Mouse (Mus musculus) hindbrain, embryonic 12.5 days (tissue): Measurements from ENCODE around the gene Mesp2. TPM values are rescaled to one million over a fixed set of nuclear protein-coding genes. Genes with fewer than 3 reads are reported as not detected.
A peak's percentile ranks its signal among the peaks of the same experiment; 100 is the strongest.
"Not testable (repeated sequence)": the region's sequence is repeated elsewhere in the genome, so short reads cannot be mapped to it uniquely, and the experiment has no call there.

Source experiments
- ATAC-seq: fragments of 200-750 bp; cut with Nextera tagmentation; 2 replicates; pipeline ENCODE4 v1.8.0; 2017; ENCODE audit warnings: moderate TSS enrichment; ENCODE audit not compliant: low FRiP score
- H3K27ac ChIP-seq: fragments of 300-500 bp; sonication (generic); 2 replicates; pipeline ENCODE4 v1.5.1; 2016; ENCODE audit warnings: mild to moderate bottlenecking
- H3K27me3 ChIP-seq: fragments of 300-500 bp; sonication (generic); 2 replicates; pipeline ENCODE4 v1.6.1; 2016; ENCODE audit warnings: mild to moderate bottlenecking
- H3K36me3 ChIP-seq: fragments of 300-500 bp; sonication (generic); 2 replicates; pipeline ENCODE4 v1.6.1; 2016; ENCODE audit warnings: mild to moderate bottlenecking
- H3K4me1 ChIP-seq: fragments of 300-500 bp; sonication (generic); 2 replicates; pipeline ENCODE4 v1.6.1; 2016
- H3K4me2 ChIP-seq: fragments of 300-500 bp; sonication (generic); replicated peaks from 2 replicates; pipeline ENCODE4 v1.6.1; 2016; ENCODE audit warnings: mild to moderate bottlenecking
- H3K4me3 ChIP-seq: fragments of 300-500 bp; sonication (generic); 2 replicates; pipeline ENCODE4 v1.5.1; 2016; ENCODE audit warnings: mild to moderate bottlenecking
- H3K9ac ChIP-seq: fragments of 300-500 bp; sonication (generic); 2 replicates; pipeline ENCODE4 v1.6.1; 2016; ENCODE audit warnings: mild to moderate bottlenecking, moderate library complexity
- H3K9me3 ChIP-seq: fragments of 300-500 bp; sonication (generic); replicated peaks from 2 replicates; pipeline ENCODE4 v1.6.1; 2016; ENCODE audit warnings: mild to moderate bottlenecking
- WGBS: fragments of 180-500 bp; shearing (Covaris S2); methylation state at CpG from one replicate; pipeline ENCODE4 v1.1.7; 2016; 5-methylcytosine and 5-hydroxymethylcytosine counted together
- polyA plus RNA-seq: library from polyadenylated mRNA; unstranded; fragments of >200 nt; fragmentation: Nextera tagmentation; extraction: Ambion mirVana; gene quantifications from 2 replicates; pipeline ENCODE4 v1.2.1, GENCODE M21; 2016

The Mesp2 gene
- polyA plus RNA-seq, 1 experiment from 2014 or later: 0.56 TPM

GRCm38 (mm10) chr7:79789812-79790211, 20.7 kb upstream of the Mesp2 start:
- H3K9me3 ChIP-seq, H3K9ac ChIP-seq, H3K27ac ChIP-seq, ATAC-seq, H3K4me2 ChIP-seq, H3K36me3 ChIP-seq, H3K4me3 ChIP-seq: not testable (repeated sequence)
- WGBS: 43% methylated on average over 2 of the region's 2 CpGs
- H3K27me3 ChIP-seq: peaks cover 77% of the 10 kb centered on the region
- peaks cover 15% of the 10 kb centered on the region for H3K4me1 ChIP-seq

- Histone ChIP-seq H3K4me3 (peak overlapping the region; percentile 40), H3K27ac (no peak overlapping the region), H3K4me1 (peaks cover 15% of the 10 kb centered on the region), H3K27me3 (peaks cover 74% of the 10 kb centered on the region), H3K36me3 (no peaks in the 10 kb centered on the region), H3K9me3 (no peaks in the 10 kb centered on the region), H3K4me2 (peak overlapping the region; percentile 66), H3K9ac (peak overlapping the region; percentile 33; the same call in 1 of the 2 replicates)
- 3% methylated on average over 80 of the region's 80 CpGs for WGBS
- peak; percentile 33; the same call in 1 of the 2 replicates for ATAC-seq
These were observed 17.7 kb upstream of the Mesp2 start for GRCm38 (mm10) chr7:79792635-79793421.

GRCm38 (mm10) chr7:79793688-79794087, 16.8 kb upstream of the Mesp2 start, which contains the start of gene Mesp1:
Mesp1 (minus strand) TSS chr7:79793788.
- peak within 1 kb of the TSS; percentile 33; the same call in 1 of the 2 replicates for H3K9ac ChIP-seq
- H3K36me3 ChIP-seq: no peaks in the 10 kb centered on the region
- peak within 1 kb of the TSS; percentile 40 for H3K4me3 ChIP-seq
- peaks cover 71% of the 10 kb centered on the region for H3K27me3 ChIP-seq
- WGBS: 76% methylated on average over 6 of the region's 6 CpGs
- H3K9me3 ChIP-seq: no peaks in the 10 kb centered on the region
- H3K27ac ChIP-seq: no peak within 1 kb of the TSS
- H3K4me2 ChIP-seq: peak within 1 kb of the TSS; percentile 66
- ATAC-seq: no peak
- peaks cover 15% of the 10 kb centered on the region for H3K4me1 ChIP-seq

GRCm38 (mm10) chr7:79798606-79799005, 11.9 kb upstream of the Mesp2 start:
- H3K27me3 ChIP-seq: peaks cover 30% of the 10 kb centered on the region
- 34% methylated on average over 5 of the region's 5 CpGs for WGBS

GRCm38 (mm10) chr7:79799048-79799447, 11.5 kb upstream of the Mesp2 start:
- WGBS: 6% methylated on average over 8 of the region's 8 CpGs
- H3K4me1 ChIP-seq: no peaks in the 10 kb centered on the region
- H3K4me3 ChIP-seq: no peak overlapping the region
- no peaks in the 10 kb centered on the region for H3K9me3 ChIP-seq
- peaks cover 25% of the 10 kb centered on the region for H3K27me3 ChIP-seq
- H3K9ac ChIP-seq: no peak overlapping the region
- no peak overlapping the region for H3K27ac ChIP-seq
- no peak overlapping the region for H3K4me2 ChIP-seq
- no peaks in the 10 kb centered on the region for H3K36me3 ChIP-seq
- ATAC-seq: no peak

More at GRCm38 (mm10) chr7:79798606-79799005, 11.9 kb upstream of the Mesp2 start:
- Histone ChIP-seq H3K9ac (no peak overlapping the region), H3K4me3 (no peak overlapping the region), H3K27ac (no peak overlapping the region), H3K4me1 (no peaks in the 10 kb centered on the region), H3K36me3 (no peaks in the 10 kb centered on the region), H3K4me2 (no peak overlapping the region), H3K9me3 (no peaks in the 10 kb centered on the region)
- no peak for ATAC-seq

- peaks cover 20% of the 10 kb centered on the region for H3K27me3 ChIP-seq
- no peak overlapping the region for H3K27ac ChIP-seq
- no peak overlapping the region for H3K4me3 ChIP-seq
- no peaks in the 10 kb centered on the region for H3K4me1 ChIP-seq
- H3K36me3 ChIP-seq: no peaks in the 10 kb centered on the region
- no peaks in the 10 kb centered on the region for H3K9me3 ChIP-seq
- no peak overlapping the region for H3K9ac ChIP-seq
- 73% methylated on average over 6 of the region's 6 CpGs for WGBS
- H3K4me2 ChIP-seq: no peak overlapping the region
- ATAC-seq: no peak
These were observed 11.0 kb upstream of the Mesp2 start for GRCm38 (mm10) chr7:79799506-79799905.

GRCm38 (mm10) chr7:79800336-79800735, 10.2 kb upstream of the Mesp2 start:
- Histone ChIP-seq H3K27me3 (peaks cover 12% of the 10 kb centered on the region; the same call in 1 of the 2 replicates), H3K4me1 (no peaks in the 10 kb centered on the region), H3K27ac (no peak overlapping the region), H3K9ac (no peak overlapping the region), H3K36me3 (no peaks in the 10 kb centered on the region), H3K4me3 (no peak overlapping the region), H3K9me3 (no peaks in the 10 kb centered on the region), H3K4me2 (no peak overlapping the region)
- ATAC-seq: no peak
- 87% methylated on average over 4 of the region's 4 CpGs for WGBS

GRCm38 (mm10) chr7:79801391-79801790, 9.1 kb upstream of the Mesp2 start:
- no peaks in the 10 kb centered on the region for H3K4me1 ChIP-seq
- no peak overlapping the region for H3K4me3 ChIP-seq
- WGBS: 78% methylated on average over 11 of the region's 11 CpGs
- no peak for ATAC-seq
- no peaks in the 10 kb centered on the region for H3K36me3 ChIP-seq
- no peak overlapping the region for H3K4me2 ChIP-seq
- no peaks in the 10 kb centered on the region for H3K9me3 ChIP-seq
- H3K9ac ChIP-seq: no peak overlapping the region; the same call in 1 of the 2 replicates
- peaks cover 5% of the 10 kb centered on the region; the same call in 1 of the 2 replicates for H3K27me3 ChIP-seq
- H3K27ac ChIP-seq: no peak overlapping the region

- Histone ChIP-seq H3K4me1 (no peaks in the 10 kb centered on the region), H3K9me3 (no peaks in the 10 kb centered on the region), H3K27me3 (peaks cover 4% of the 10 kb centered on the region; the same call in 1 of the 2 replicates), H3K4me2 (no peak overlapping the region), H3K27ac (no peak overlapping the region), H3K36me3 (no peaks in the 10 kb centered on the region), H3K4me3 (no peak overlapping the region), H3K9ac (no peak overlapping the region; the same call in 1 of the 2 replicates)
- ATAC-seq: no peak
- 66% methylated on average over 5 of the region's 5 CpGs for WGBS
These were observed 8.5 kb upstream of the Mesp2 start for GRCm38 (mm10) chr7:79802037-79802436.

GRCm38 (mm10) chr7:79803887-79804286, 6.6 kb upstream of the Mesp2 start:
- Histone ChIP-seq H3K4me1 (no peaks in the 10 kb centered on the region), H3K27me3 (peaks cover 2% of the 10 kb centered on the region; the same call in 1 of the 2 replicates), H3K36me3 (no peaks in the 10 kb centered on the region), H3K9me3 (no peaks in the 10 kb centered on the region), H3K4me2 (no peak overlapping the region), H3K9ac (no peak overlapping the region), H3K27ac (no peak overlapping the region), H3K4me3 (no peak overlapping the region)
- ATAC-seq: no peak
- WGBS: 76% methylated on average over 2 of the region's 2 CpGs

- Histone ChIP-seq H3K4me2 (no peak overlapping the region), H3K27ac (no peak overlapping the region), H3K36me3 (no peaks in the 10 kb centered on the region), H3K4me1 (peaks cover 9% of the 10 kb centered on the region), H3K9me3 (no peaks in the 10 kb centered on the region), H3K9ac (no peak overlapping the region), H3K4me3 (no peak overlapping the region), H3K27me3 (peaks cover 27% of the 10 kb centered on the region)
- no peak for ATAC-seq
- 86% methylated on average over 7 of the region's 7 CpGs for WGBS
These were observed 2.0 kb upstream of the Mesp2 start for GRCm38 (mm10) chr7:79808561-79808960.

GRCm38 (mm10) chr7:79813409-79813808, 2.9 kb downstream of the Mesp2 start:
- whole genome bisulfite sequencing: 96% methylated on average over 1 of the region's 1 CpGs
- Histone ChIP-seq H3K27ac (no peak overlapping the region), H3K9ac (no peak overlapping the region), H3K27me3 (peaks cover 40% of the 10 kb centered on the region), H3K4me3 (no peak overlapping the region), H3K36me3 (no peaks in the 10 kb centered on the region), H3K4me2 (no peak overlapping the region), H3K9me3 (no peaks in the 10 kb centered on the region), H3K4me1 (peaks cover 9% of the 10 kb centered on the region)
- ATAC-seq: no peak

GRCm38 (mm10) chr7:79818321-79818720, 7.8 kb downstream of the Mesp2 start:
- no peak for ATAC-seq
- H3K27me3 ChIP-seq: peaks cover 21% of the 10 kb centered on the region
- H3K9me3 ChIP-seq: no peaks in the 10 kb centered on the region
- 8% methylated on average over 6 of the region's 6 CpGs for WGBS
- no peak overlapping the region for H3K9ac ChIP-seq
- H3K4me3 ChIP-seq: no peak overlapping the region
- no peaks in the 10 kb centered on the region for H3K36me3 ChIP-seq
- no peak overlapping the region for H3K4me2 ChIP-seq
- no peak overlapping the region for H3K27ac ChIP-seq
- no peaks in the 10 kb centered on the region for H3K4me1 ChIP-seq
